Mouse (Mus musculus): ENCODE measurements at regions not wholly inside any gene's neighbourhood (a gene's known extent, or its start where the extent isn't known, plus 50 kb on each side); places are given as distances from the start of the nearest gene placed in this dataset.

GRCm38 (mm10) chr1:19528871-19529270 is 320.2 kb downstream of the Tfap2b start:
- no peak overlapping the region for H3K9ac ChIP-seq
- ATAC-seq (ENCODE audit: low FRiP score) (no peak), DNase-seq (ENCODE audit: low spot score) (no peak)
- H3K9me3 ChIP-seq (ENCODE audit: control insufficient read depth, low read length), result no peaks in the 10 kb centered on the region
- H3K4me2 ChIP-seq (replicated peaks), result no peak overlapping the region
- H3K36me3 ChIP-seq (replicated peaks; ENCODE audit: control insufficient read depth, insufficient read depth), result no peaks in the 10 kb centered on the region
- WGBS, result 89% methylated on average over 1 of the region's 1 CpGs
- H3K4me1 ChIP-seq (replicated peaks; ENCODE audit: control insufficient read depth, insufficient read depth, low read length), result no peaks in the 10 kb centered on the region
- no peak overlapping the region for H3K27ac ChIP-seq
- no peak overlapping the region for H3K4me3 ChIP-seq (replicated peaks; ENCODE audit: low read length)
- H3K27me3 ChIP-seq (ENCODE audit: control insufficient read depth, insufficient read depth, low read length), result no peaks in the 10 kb centered on the region

GRCm38 (mm10) chr1:19531406-19531805 is 322.7 kb downstream of the Tfap2b start:
- no peaks in the 10 kb centered on the region for H3K4me1 ChIP-seq (replicated peaks; ENCODE audit: control insufficient read depth, insufficient read depth, low read length)
- no peak for DNase-seq (ENCODE audit: low spot score)
- H3K27ac ChIP-seq, result no peak overlapping the region
- H3K9me3 ChIP-seq (ENCODE audit: control insufficient read depth, low read length), result no peaks in the 10 kb centered on the region
- H3K36me3 ChIP-seq (replicated peaks; ENCODE audit: control insufficient read depth, insufficient read depth), result no peaks in the 10 kb centered on the region
- no peaks in the 10 kb centered on the region for H3K27me3 ChIP-seq (ENCODE audit: control insufficient read depth, insufficient read depth, low read length)
- H3K4me3 ChIP-seq (replicated peaks; ENCODE audit: low read length), result no peak overlapping the region
- no peak overlapping the region for H3K9ac ChIP-seq
- no peak for ATAC-seq (ENCODE audit: low FRiP score)
- 61% methylated on average over 1 of the region's 1 CpGs for WGBS
- no peak overlapping the region for H3K4me2 ChIP-seq (replicated peaks)

GRCm38 (mm10) chr1:19534990-19535389 is 326.3 kb downstream of the Tfap2b start:
- no peak overlapping the region for H3K9ac ChIP-seq
- no peaks in the 10 kb centered on the region for H3K36me3 ChIP-seq (replicated peaks; ENCODE audit: control insufficient read depth, insufficient read depth)
- H3K27me3 ChIP-seq (ENCODE audit: control insufficient read depth, insufficient read depth, low read length), result no peaks in the 10 kb centered on the region
- DNase-seq (ENCODE audit: low spot score) (no peak), ATAC-seq (ENCODE audit: low FRiP score) (no peak)
- H3K4me3 ChIP-seq (replicated peaks; ENCODE audit: low read length), result no peak overlapping the region
- 48% methylated on average over 2 of the region's 2 CpGs for WGBS
- no peak overlapping the region for H3K4me2 ChIP-seq (replicated peaks)
- H3K9me3 ChIP-seq (ENCODE audit: control insufficient read depth, low read length), result no peaks in the 10 kb centered on the region
- no peaks in the 10 kb centered on the region for H3K4me1 ChIP-seq (replicated peaks; ENCODE audit: control insufficient read depth, insufficient read depth, low read length)
- no peak overlapping the region for H3K27ac ChIP-seq

DNA sequence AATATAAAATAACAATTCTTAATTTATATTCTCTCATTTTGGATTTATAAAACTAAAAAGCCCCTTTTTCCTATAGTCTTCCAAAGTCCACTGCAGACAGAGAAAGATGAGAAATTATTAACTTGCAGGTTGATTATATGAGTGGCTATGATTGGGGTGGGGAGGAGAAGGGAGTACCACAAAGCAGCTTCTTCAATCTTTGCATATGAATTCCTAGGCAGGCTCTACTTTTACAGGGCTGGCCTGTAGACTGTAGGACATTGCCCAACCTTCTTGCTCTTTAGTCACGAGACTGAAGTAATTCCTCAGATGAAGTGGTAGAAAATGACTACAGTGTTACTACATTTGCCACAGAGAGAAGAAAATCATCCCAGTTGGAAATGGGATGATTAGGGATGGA is 334.3 kb downstream of the Tfap2b start:
- no peak overlapping the region for H3K4me3 ChIP-seq (replicated peaks; ENCODE audit: low read length)
- WGBS, result 82% methylated on average over 1 of the region's 1 CpGs
- H3K9ac ChIP-seq, result no peak overlapping the region
- no peaks in the 10 kb centered on the region for H3K9me3 ChIP-seq (ENCODE audit: control insufficient read depth, low read length)
- no peak for DNase-seq (ENCODE audit: low spot score)
- H3K36me3 ChIP-seq (replicated peaks; ENCODE audit: control insufficient read depth, insufficient read depth), result no peaks in the 10 kb centered on the region
- no peaks in the 10 kb centered on the region for H3K27me3 ChIP-seq (ENCODE audit: control insufficient read depth, insufficient read depth, low read length)
- no peak overlapping the region for H3K27ac ChIP-seq
- ATAC-seq (ENCODE audit: low FRiP score), result no peak
- no peak overlapping the region for H3K4me2 ChIP-seq (replicated peaks)
- H3K4me1 ChIP-seq (replicated peaks; ENCODE audit: control insufficient read depth, insufficient read depth, low read length), result no peaks in the 10 kb centered on the region

- Histone ChIP-seq H3K27me3 (ENCODE audit: control insufficient read depth, insufficient read depth, low read length) (no peaks in the 10 kb centered on the region), H3K4me3 (replicated peaks; ENCODE audit: low read length) (no peak overlapping the region), H3K4me1 (replicated peaks; ENCODE audit: control insufficient read depth, insufficient read depth, low read length) (no peaks in the 10 kb centered on the region), H3K9ac (no peak overlapping the region), H3K36me3 (replicated peaks; ENCODE audit: control insufficient read depth, insufficient read depth) (no peaks in the 10 kb centered on the region), H3K27ac (no peak overlapping the region), H3K9me3 (ENCODE audit: control insufficient read depth, low read length) (no peaks in the 10 kb centered on the region), H3K4me2 (replicated peaks) (no peak overlapping the region)
- no peak for DNase-seq (ENCODE audit: low spot score)
- WGBS, result 59% methylated on average over 3 of the region's 3 CpGs
- no peak for ATAC-seq (ENCODE audit: low FRiP score)
These were observed 357.0 kb downstream of the Tfap2b start for GRCm38 (mm10) chr1:19565755-19566154.

DNA sequence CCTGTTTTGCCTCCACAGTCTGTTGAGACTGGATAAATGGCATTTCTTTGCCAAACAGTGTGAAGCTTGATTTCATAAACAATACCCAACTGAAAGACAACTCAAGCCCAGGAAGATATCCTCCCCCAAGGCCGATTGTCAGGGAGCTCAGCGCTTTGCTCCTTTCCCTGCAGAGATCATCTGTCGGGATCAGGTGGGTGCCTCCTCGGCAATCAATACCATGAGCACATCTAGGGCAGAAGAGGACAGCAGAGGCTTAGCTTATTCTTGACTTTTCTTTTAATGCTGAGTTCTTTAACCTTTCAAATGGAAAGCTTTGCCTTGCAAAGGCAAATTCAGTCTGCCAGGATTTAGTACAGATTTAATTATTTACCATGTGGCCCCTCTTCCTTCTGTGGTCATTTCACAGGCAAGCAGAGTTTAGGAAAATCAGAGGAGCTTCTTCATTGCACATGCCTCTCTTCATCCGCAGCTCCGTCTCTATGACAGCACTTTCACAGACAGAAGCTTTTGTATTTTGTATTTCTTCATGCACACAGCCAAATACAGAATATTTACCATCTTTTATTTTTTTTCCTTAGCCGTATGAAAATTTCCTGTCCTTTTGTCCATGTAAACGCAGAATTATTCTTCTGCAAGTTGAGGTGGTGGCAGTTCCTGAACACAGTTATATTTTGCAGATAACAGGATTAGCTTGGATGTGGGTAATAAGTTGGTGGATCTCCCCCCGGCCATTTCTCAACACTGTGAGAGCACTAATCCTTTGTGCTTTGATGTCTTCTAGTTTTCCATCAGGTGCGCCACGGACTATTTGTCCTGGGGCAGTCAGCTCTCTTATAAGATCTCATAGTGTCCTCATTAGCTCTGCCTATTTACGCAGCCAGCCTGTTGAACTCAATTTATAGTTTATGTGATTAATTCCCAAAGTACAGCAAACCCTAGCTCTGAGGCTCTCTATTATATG is 374.6 kb downstream of the Tfap2b start:
- no peak for DNase-seq (ENCODE audit: low spot score)
- ATAC-seq (ENCODE audit: low FRiP score), result no peak
- H3K27ac ChIP-seq, result no peak overlapping the region

DNA sequence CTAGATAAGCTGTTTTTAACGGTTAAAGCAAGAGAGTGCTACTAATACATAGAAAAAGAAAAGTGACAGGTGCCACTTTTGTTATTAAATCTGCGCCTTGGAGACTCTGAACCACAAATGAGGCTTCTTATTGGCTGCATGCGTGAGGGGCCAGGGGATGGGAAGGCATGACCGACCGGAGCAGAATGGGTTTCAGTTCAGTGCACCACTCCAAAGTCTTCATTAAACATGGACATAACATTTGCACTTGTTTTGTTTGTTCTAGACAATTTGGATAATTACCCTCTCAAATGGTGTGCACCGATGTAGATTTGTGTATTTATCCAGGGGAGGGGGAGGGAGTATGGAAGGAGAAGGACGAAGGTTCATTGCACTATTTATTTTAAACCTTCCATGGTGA is 396.8 kb downstream of the Tfap2b start:
- Histone ChIP-seq H3K36me3 (replicated peaks; ENCODE audit: control insufficient read depth, insufficient read depth) (no peaks in the 10 kb centered on the region), H3K27me3 (ENCODE audit: control insufficient read depth, insufficient read depth, low read length) (no peaks in the 10 kb centered on the region), H3K4me3 (replicated peaks; ENCODE audit: low read length) (no peak overlapping the region), H3K9ac (no peak overlapping the region), H3K27ac (no peak overlapping the region), H3K9me3 (ENCODE audit: control insufficient read depth, low read length) (no peaks in the 10 kb centered on the region), H3K4me2 (replicated peaks) (no peak overlapping the region), H3K4me1 (replicated peaks; ENCODE audit: control insufficient read depth, insufficient read depth, low read length) (no peaks in the 10 kb centered on the region)
- 78% methylated on average over 7 of the region's 7 CpGs for WGBS
- DNase-seq (ENCODE audit: low spot score) (no peak), ATAC-seq (ENCODE audit: low FRiP score) (no peak)

More for the DNA sequence above, 374.6 kb downstream of the Tfap2b start:
- Histone ChIP-seq H3K4me1 (replicated peaks; ENCODE audit: control insufficient read depth, insufficient read depth, low read length) (no peaks in the 10 kb centered on the region), H3K9ac (no peak overlapping the region), H3K36me3 (replicated peaks; ENCODE audit: control insufficient read depth, insufficient read depth) (no peaks in the 10 kb centered on the region), H3K9me3 (ENCODE audit: control insufficient read depth, low read length) (no peaks in the 10 kb centered on the region), H3K4me2 (replicated peaks) (no peak overlapping the region), H3K4me3 (replicated peaks; ENCODE audit: low read length) (no peak overlapping the region), H3K27me3 (ENCODE audit: control insufficient read depth, insufficient read depth, low read length) (no peaks in the 10 kb centered on the region)
- 59% methylated on average over 12 of the region's 12 CpGs for WGBS

DNA sequence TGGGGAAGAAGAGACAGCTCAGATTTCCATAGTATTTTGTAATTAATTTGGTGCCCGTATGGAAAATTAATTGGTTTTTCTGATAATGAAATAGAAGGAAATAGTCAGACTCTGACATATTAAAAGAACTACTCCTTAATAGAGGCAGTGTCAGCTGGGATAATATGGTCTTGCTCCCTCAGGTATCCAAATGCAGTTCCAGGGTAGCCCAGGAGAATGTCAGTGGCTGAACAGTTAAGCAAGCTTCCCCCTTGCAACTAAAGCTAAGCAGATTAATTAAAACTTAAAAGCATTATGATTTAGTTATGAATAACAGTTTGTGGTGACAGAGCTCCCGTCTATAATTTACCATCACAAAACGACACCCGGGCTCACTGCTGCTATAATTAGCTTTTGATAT is 407.0 kb downstream of the Tfap2b start:
- no peak overlapping the region for H3K4me2 ChIP-seq (replicated peaks)
- no peak overlapping the region for H3K27ac ChIP-seq
- H3K27me3 ChIP-seq (ENCODE audit: control insufficient read depth, insufficient read depth, low read length), result no peaks in the 10 kb centered on the region
- no peaks in the 10 kb centered on the region for H3K9me3 ChIP-seq (ENCODE audit: control insufficient read depth, low read length)
- DNase-seq (ENCODE audit: low spot score) (no peak), ATAC-seq (ENCODE audit: low FRiP score) (peak; percentile 59; the same call in 1 of the 2 replicates)
- no peaks in the 10 kb centered on the region for H3K36me3 ChIP-seq (replicated peaks; ENCODE audit: control insufficient read depth, insufficient read depth)
- WGBS, result 48% methylated on average over 4 of the region's 4 CpGs
- no peak overlapping the region for H3K9ac ChIP-seq
- H3K4me3 ChIP-seq (replicated peaks; ENCODE audit: low read length), result no peak overlapping the region
- H3K4me1 ChIP-seq (replicated peaks; ENCODE audit: control insufficient read depth, insufficient read depth, low read length), result no peaks in the 10 kb centered on the region

DNA sequence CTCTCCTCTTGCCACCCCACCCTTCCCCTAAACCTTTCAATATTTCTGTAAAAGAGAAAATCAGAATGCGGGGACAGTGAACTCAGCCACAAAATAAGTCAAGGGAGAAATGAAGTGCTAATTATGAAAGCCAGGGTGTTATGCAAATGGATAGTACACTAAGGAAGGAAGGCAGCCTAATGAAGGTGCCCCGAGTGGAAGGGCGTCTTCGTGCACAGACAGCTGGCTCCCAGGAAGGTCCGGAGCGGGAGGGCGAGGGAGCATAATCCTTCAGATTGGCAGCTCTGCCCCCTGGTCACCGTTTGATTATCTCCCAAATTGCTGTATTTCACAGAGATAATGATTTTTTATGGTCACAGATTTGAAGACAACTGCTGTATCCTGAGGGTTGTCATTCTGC is 430.4 kb downstream of the Tfap2b start:
- Histone ChIP-seq H3K27me3 (ENCODE audit: control insufficient read depth, insufficient read depth, low read length) (no peaks in the 10 kb centered on the region), H3K4me1 (replicated peaks; ENCODE audit: control insufficient read depth, insufficient read depth, low read length) (no peaks in the 10 kb centered on the region), H3K4me3 (replicated peaks; ENCODE audit: low read length) (no peak overlapping the region), H3K36me3 (replicated peaks; ENCODE audit: control insufficient read depth, insufficient read depth) (no peaks in the 10 kb centered on the region), H3K9ac (no peak overlapping the region), H3K27ac (no peak overlapping the region), H3K9me3 (ENCODE audit: control insufficient read depth, low read length) (no peaks in the 10 kb centered on the region), H3K4me2 (replicated peaks) (no peak overlapping the region)
- DNase-seq (ENCODE audit: low spot score) (no peak), ATAC-seq (ENCODE audit: low FRiP score) (no peak)
- WGBS, result 66% methylated on average over 8 of the region's 8 CpGs
